Mouse (Mus musculus) embryonic facial prominence, embryonic 12.5 days (tissue): ENCODE measurements around the gene E130208F15Rik. TPM values are rescaled to one million over a fixed set of nuclear protein-coding genes. Genes with fewer than 3 reads are reported as not detected.

ENCODE experiments used
- ATAC-seq: fragments of 200-750 bp; cut with Nextera tagmentation; 2 replicates; pipeline ENCODE4 v1.8.0; 2017; ENCODE audit not compliant: insufficient number of reproducible peaks, insufficient read depth, low FRiP score, low TSS enrichment
- H3K27ac ChIP-seq: fragments of 300-500 bp; sonication (generic); 2 replicates; pipeline ENCODE4 v1.5.1; 2016; ENCODE audit warnings: mild to moderate bottlenecking
- H3K27me3 ChIP-seq: fragments of 300-500 bp; sonication (generic); 2 replicates; pipeline ENCODE4 v1.6.1; 2016; ENCODE audit warnings: mild to moderate bottlenecking, moderate library complexity
- H3K36me3 ChIP-seq: fragments of 300-500 bp; sonication (generic); 2 replicates; pipeline ENCODE4 v1.6.1; 2016; ENCODE audit warnings: mild to moderate bottlenecking
- H3K4me1 ChIP-seq: fragments of 300-500 bp; sonication (generic); 2 replicates; pipeline ENCODE4 v1.6.1; 2016
- H3K4me2 ChIP-seq: fragments of 300-500 bp; sonication (generic); replicated peaks from 2 replicates; pipeline ENCODE4 v1.6.1; 2016; ENCODE audit warnings: mild to moderate bottlenecking, moderate library complexity
- H3K4me3 ChIP-seq: fragments of 300-500 bp; sonication (generic); 2 replicates; pipeline ENCODE4 v1.5.1; 2016; ENCODE audit warnings: mild to moderate bottlenecking
- H3K9ac ChIP-seq: fragments of 300-500 bp; sonication (generic); 2 replicates; pipeline ENCODE4 v1.6.1; 2016; ENCODE audit warnings: mild to moderate bottlenecking, moderate library complexity
- H3K9me3 ChIP-seq: fragments of 300-500 bp; sonication (generic); 2 replicates; pipeline ENCODE4 v1.6.1; 2016; ENCODE audit warnings: mild to moderate bottlenecking, moderate library complexity
- WGBS: fragments of 180-500 bp; shearing (Covaris S2); methylation state at CpG from one replicate; pipeline ENCODE4 v1.1.7; 2016; 5-methylcytosine and 5-hydroxymethylcytosine counted together
- polyA plus RNA-seq: library from polyadenylated mRNA; unstranded; fragments of >200 nt; fragmentation: Nextera tagmentation; extraction: Ambion mirVana; gene quantifications from 2 replicates; pipeline ENCODE4 v1.2.1, GENCODE M21; 2016

Gene E130208F15Rik
- polyA plus RNA-seq, 1 experiment from 2014 or later: 0.87 TPM

DNA sequence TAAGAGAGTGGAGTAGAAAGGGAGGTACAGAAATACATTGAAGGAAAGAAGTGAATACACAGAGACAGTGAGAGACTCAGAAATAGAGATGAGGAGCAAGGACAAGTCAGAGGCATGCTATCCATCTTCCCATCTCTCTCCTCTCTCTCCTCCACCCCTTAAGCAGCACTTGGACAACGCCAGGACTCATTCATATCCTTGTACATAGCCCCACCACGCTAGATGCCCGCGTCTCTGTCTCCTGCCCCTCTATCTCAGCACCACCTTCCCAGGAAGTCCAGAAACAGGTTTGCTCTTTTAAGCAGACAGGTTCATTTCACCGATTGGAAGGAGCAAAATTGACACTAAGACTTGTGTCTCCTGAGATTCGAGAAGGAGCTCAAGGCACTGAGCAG lies 41.8 kb downstream of the E130208F15Rik start:
- no peak for ATAC-seq
- peak overlapping the region; percentile 77 for H3K4me2 ChIP-seq
- H3K9me3 ChIP-seq: no peaks in the 10 kb centered on the region
- H3K27me3 ChIP-seq: peaks cover 11% of the 10 kb centered on the region
- H3K27ac ChIP-seq: no peak overlapping the region
- H3K36me3 ChIP-seq: peaks cover 15% of the 10 kb centered on the region
- peaks cover 31% of the 10 kb centered on the region for H3K4me1 ChIP-seq
- peak overlapping the region; percentile 71 for H3K4me3 ChIP-seq
- H3K9ac ChIP-seq: peak overlapping the region; percentile 80; the same call in 1 of the 2 replicates
- WGBS: 62% methylated on average over 6 of the region's 6 CpGs

DNA sequence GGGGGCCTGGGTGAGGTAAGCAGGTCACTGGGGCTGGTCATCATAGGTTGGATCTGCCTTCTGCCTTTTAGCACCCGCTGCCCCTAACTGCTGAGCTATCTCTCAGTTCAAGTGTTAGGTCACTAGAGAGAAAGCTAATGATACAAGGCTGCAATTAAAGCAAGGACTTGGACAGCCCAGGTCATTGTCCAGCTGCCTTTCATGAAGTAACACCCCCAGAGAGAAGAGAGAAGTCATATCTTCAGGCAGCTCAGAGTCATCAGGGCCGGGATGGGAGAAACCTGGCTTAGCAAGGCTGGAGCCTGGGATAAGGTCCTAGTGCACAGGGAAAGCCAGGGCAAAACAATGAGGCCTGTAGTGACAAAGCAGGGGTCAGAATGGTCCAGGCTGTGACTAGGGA lies 45.9 kb downstream of the E130208F15Rik start:
- Histone ChIP-seq H3K36me3 (no peaks in the 10 kb centered on the region), H3K9ac (no peak overlapping the region), H3K4me2 (no peak overlapping the region), H3K9me3 (no peaks in the 10 kb centered on the region), H3K27me3 (peaks cover 11% of the 10 kb centered on the region), H3K4me1 (0 out of 2 replicates have a peak, but pooled peaks cover 4% of the 10 kb centered on the region), H3K4me3 (no peak overlapping the region), H3K27ac (no peak overlapping the region)
- ATAC-seq: no peak
- WGBS: 71% methylated on average over 2 of the region's 2 CpGs

Other genes starting within 250 kb of the E130208F15Rik start
- gene Zfp82, start 248.8 kb upstream of the E130208F15Rik start, polyA plus RNA-seq: 5.2 and 7.7 TPM in 2 replicates
- 3.3 and 4.4 TPM in 2 replicates for gene Gm26920, start 231.3 kb upstream of the E130208F15Rik start, polyA plus RNA-seq
- 16.3 and 19.5 TPM in 2 replicates for gene Zfp566, start 231.2 kb upstream of the E130208F15Rik start, polyA plus RNA-seq
- gene Zfp260, start 227.0 kb upstream of the E130208F15Rik start, polyA plus RNA-seq: 148 and 151 TPM in 2 replicates
- gene Zfp382, start 199.8 kb upstream of the E130208F15Rik start, polyA plus RNA-seq: 13.1 and 16.3 TPM in 2 replicates
- gene Zfp146, start 152.0 kb upstream of the E130208F15Rik start, polyA plus RNA-seq: 17.2 and 20.6 TPM in 2 replicates
- gene Cox7a1, start 137.6 kb upstream of the E130208F15Rik start, polyA plus RNA-seq: 4.2 and 4.7 TPM in 2 replicates
- 80.5 and 86.6 TPM in 2 replicates for gene Capns1, start 122.9 kb upstream of the E130208F15Rik start, polyA plus RNA-seq
- gene Polr2i, start 89.8 kb upstream of the E130208F15Rik start, polyA plus RNA-seq: 161 and 181 TPM in 2 replicates
- 224 and 250 TPM in 2 replicates for gene Tbcb, start 89.5 kb upstream of the E130208F15Rik start, polyA plus RNA-seq
- 0.38 TPM in 1 of 2 replicates, not detected in the other for gene Ovol3, start 86.0 kb upstream of the E130208F15Rik start, polyA plus RNA-seq
- 0.33 and 0.40 TPM in 2 replicates for gene Thap8, start 41.6 kb upstream of the E130208F15Rik start, polyA plus RNA-seq
- 8.9 and 9.9 TPM in 2 replicates for gene Wdr62, start 41.3 kb upstream of the E130208F15Rik start, polyA plus RNA-seq
- 54.0 and 55.1 TPM in 2 replicates for gene Clip3, start 30.0 kb upstream of the E130208F15Rik start, polyA plus RNA-seq
- gene Alkbh6, start 13.0 kb upstream of the E130208F15Rik start, polyA plus RNA-seq: 88.6 and 92.2 TPM in 2 replicates
- 94.9 and 101 TPM in 2 replicates for gene Syne4, start 6.9 kb upstream of the E130208F15Rik start, polyA plus RNA-seq
- gene Sdhaf1, start 2.2 kb downstream of the E130208F15Rik start, polyA plus RNA-seq: 21.8 and 23.4 TPM in 2 replicates
- 8.3 and 8.6 TPM in 2 replicates for gene Lrfn3, start 41.0 kb downstream of the E130208F15Rik start, polyA plus RNA-seq
- 16.7 and 18.7 TPM in 2 replicates for gene Tyrobp, start 92.0 kb downstream of the E130208F15Rik start, polyA plus RNA-seq
- 0.70 and 0.98 TPM in 2 replicates for gene Hcst, start 98.1 kb downstream of the E130208F15Rik start, polyA plus RNA-seq
- gene Nfkbid, start 100.0 kb downstream of the E130208F15Rik start, polyA plus RNA-seq: 2.1 and 2.9 TPM in 2 replicates
- 66.5 and 74.7 TPM in 2 replicates for gene Aplp1, start 123.8 kb downstream of the E130208F15Rik start, polyA plus RNA-seq
- gene Kirrel2, start 135.9 kb downstream of the E130208F15Rik start, polyA plus RNA-seq: 0.46 and 0.52 TPM in 2 replicates
- gene Nphs1, start 136.6 kb downstream of the E130208F15Rik start, polyA plus RNA-seq: 0.10 and 0.29 TPM in 2 replicates
- not detected in 2 replicates for gene Prodh2, start 171.9 kb downstream of the E130208F15Rik start, polyA plus RNA-seq
- gene Arhgap33, start 213.3 kb downstream of the E130208F15Rik start, polyA plus RNA-seq: 20.0 and 26.5 TPM in 2 replicates
- gene Hspb6, start 230.4 kb downstream of the E130208F15Rik start, polyA plus RNA-seq: 8.5 and 9.2 TPM in 2 replicates
- 15.6 and 16.0 TPM in 2 replicates for gene Proser3, start 230.6 kb downstream of the E130208F15Rik start, polyA plus RNA-seq
- 44.7 and 49.1 TPM in 2 replicates for gene Lin37, start 238.1 kb downstream of the E130208F15Rik start, polyA plus RNA-seq
- gene U2af1l4, start 241.6 kb downstream of the E130208F15Rik start, polyA plus RNA-seq: 94.1 TPM in 2 replicates
- gene Gm49396, start 241.6 kb downstream of the E130208F15Rik start, polyA plus RNA-seq: 16.5 and 17.4 TPM in 2 replicates
- 132 and 138 TPM in 2 replicates for gene Psenen, start 241.9 kb downstream of the E130208F15Rik start, polyA plus RNA-seq
- 4.1 and 5.5 TPM in 2 replicates for gene Igflr1, start 243.7 kb downstream of the E130208F15Rik start, polyA plus RNA-seq